Mouse (Mus musculus) splenic B cell, adult 2 months (primary cell): Measurements from ENCODE around the gene Meltf.

Experiments used
- DNase-seq: peaks from one replicate; pipeline ENCODE4 v3.0.0-alpha.2; 2011; ENCODE audit warnings: low read depth, low spot score
- H3K27me3 ChIP-seq: 2 replicates; pipeline ENCODE4 v1.6.1; 2012; ENCODE audit warnings: mild to moderate bottlenecking, low read length, moderate library complexity, mixed read lengths; ENCODE audit not compliant: control insufficient read depth, poor library complexity, insufficient read depth, severe bottlenecking
- H3K36me3 ChIP-seq: 2 replicates; pipeline ENCODE4 v1.6.1; 2012; ENCODE audit warnings: mild to moderate bottlenecking, low read length, moderate library complexity, mixed read lengths; ENCODE audit not compliant: control insufficient read depth, poor library complexity, insufficient read depth, severe bottlenecking

Gene Meltf

GRCm38 (mm10) chr16:31876386-31876785, 2.2 kb upstream of the Meltf start:
- H3K27me3 ChIP-seq = no peaks in the 10 kb centered on the region
- DNase-seq = no peak
- 0 out of 2 replicates have a peak, but pooled peaks cover 4% of the 10 kb centered on the region for H3K36me3 ChIP-seq

- no peak for DNase-seq
- H3K27me3 ChIP-seq = no peaks in the 10 kb centered on the region
These were observed 558 bp upstream of the Meltf start for GRCm38 (mm10) chr16:31878052-31878451.

DNA sequence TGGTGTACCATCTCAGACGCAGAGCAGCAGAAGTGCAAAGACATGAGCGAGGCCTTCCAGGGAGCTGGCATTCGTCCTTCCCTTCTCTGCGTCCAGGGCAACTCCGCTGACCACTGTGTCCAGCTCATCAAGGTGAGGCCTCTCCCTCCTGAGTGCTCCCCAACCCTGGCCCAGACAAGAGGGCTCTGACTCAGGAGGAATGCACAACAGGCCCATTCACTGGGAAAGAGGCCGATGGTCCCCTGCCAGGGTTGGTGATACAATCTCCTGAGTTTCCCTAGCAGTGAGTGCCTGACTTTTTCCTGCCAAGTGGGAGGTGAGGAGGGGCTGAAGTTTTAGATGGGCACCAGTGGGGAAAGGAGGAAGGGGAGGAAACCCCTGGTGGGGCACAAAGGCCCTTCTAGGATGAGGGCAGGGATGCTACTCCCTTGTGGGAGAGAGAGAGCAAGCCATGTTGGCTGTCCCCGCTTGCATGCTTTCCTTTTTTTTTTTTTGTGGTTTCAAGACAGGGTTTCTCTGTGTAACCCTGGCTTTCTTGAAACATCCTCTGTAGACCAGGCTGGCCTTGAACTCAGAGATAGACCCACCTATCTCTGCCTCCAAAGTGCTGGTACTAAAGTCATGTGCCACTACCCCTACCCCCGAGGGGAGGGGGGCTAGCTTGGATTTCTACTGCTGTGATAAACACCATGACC, 1.7 kb downstream of the Meltf start:
- no peaks in the 10 kb centered on the region for H3K36me3 ChIP-seq
- no peaks in the 10 kb centered on the region for H3K27me3 ChIP-seq
- no peak for DNase-seq

More at GRCm38 (mm10) chr16:31878052-31878451, 558 bp upstream of the Meltf start:
- no peaks in the 10 kb centered on the region for H3K36me3 ChIP-seq

- no peaks in the 10 kb centered on the region for H3K27me3 ChIP-seq
- DNase-seq = no peak
These were observed 3.8 kb downstream of the Meltf start for GRCm38 (mm10) chr16:31882381-31882908.

GRCm38 (mm10) chr16:31883302-31883701, 4.7 kb downstream of the Meltf start:
- no peaks in the 10 kb centered on the region for H3K27me3 ChIP-seq
- DNase-seq = no peak
- no peaks in the 10 kb centered on the region for H3K36me3 ChIP-seq

More at GRCm38 (mm10) chr16:31882381-31882908, 3.8 kb downstream of the Meltf start:
- no peaks in the 10 kb centered on the region for H3K36me3 ChIP-seq

DNA sequence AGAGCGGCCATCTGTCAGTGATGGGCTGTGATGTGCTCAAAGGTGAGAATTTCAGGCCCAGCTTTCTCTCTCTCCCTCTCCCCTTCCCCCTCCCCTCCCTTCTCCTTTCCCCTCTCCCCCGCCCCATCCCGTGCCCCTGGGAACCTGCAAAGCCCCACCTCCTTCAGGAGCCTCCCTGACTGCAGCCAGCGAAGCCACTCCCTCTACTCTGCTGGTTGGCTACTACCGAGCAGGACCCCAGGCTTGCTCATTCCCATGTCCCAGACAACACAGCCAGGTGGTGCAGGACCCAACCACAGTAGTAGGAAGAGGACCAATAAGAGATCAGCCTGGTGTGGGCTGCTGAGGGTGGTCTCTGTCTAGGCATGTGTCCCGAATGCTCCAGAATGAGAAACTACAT, 5.3 kb downstream of the Meltf start:
- H3K36me3 ChIP-seq = no peaks in the 10 kb centered on the region
- no peaks in the 10 kb centered on the region for H3K27me3 ChIP-seq
- no peak for DNase-seq

DNA sequence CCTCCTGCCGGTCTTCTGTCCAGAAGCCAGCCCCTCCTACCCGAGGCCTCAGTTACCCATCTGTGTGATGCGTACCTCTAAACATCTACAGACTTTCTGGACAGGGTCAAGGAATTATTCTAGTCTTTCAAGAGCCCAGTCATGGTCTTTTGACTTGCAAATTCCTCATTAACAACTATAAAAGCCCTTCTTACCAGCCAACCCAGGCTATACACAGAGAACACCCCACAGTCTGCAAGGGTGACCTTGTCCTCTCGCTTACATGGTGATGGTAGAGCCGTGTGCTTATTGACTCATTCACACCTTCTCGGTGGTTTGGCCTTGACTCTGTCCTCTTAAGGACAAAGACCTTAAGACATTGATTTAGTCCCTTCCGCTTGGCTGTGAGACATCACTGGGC, 12.3 kb downstream of the Meltf start:
- no peak for DNase-seq
- Histone ChIP-seq H3K36me3 (no peaks in the 10 kb centered on the region), H3K27me3 (no peaks in the 10 kb centered on the region)

DNA sequence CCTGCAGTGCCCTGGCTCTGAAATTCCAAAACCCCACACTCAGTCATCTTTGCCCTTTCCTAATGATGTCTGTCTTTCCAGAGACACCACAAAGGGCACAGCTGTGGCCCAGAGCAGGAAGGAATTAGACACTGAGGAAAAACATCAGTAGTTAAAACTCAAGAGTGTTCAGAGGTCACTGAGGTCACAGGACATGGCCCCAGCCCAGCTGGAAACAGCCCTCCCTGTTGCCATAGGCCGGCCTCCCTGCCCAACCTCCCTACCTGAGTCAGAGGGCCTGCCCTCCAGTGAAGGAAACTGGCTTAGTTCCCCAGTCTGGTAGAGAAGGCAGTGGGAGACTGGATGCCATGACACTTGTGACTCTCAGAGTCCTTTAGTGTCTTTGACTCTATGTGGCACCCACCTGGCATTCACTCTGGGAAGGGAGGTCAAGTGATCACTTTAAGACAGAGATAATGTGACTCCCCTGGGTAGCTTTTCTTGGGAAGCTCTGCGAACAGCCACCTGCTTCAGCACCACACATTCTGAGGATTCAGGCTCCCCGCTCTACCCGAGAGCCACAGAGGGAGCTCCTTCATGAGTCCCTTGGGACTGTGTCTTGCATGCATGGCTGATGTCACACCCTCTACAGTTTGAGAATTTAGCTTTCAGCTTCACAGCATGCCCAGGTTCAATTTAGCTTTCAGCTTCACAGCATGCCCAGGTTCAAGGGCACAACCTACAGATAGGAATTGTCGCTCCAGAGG, 15.0 kb downstream of the Meltf start:
- Histone ChIP-seq H3K36me3 (no peaks in the 10 kb centered on the region), H3K27me3 (no peaks in the 10 kb centered on the region)
- peak; percentile 40 for DNase-seq

GRCm38 (mm10) chr16:31896971-31897774, 18.6 kb downstream of the Meltf start:
- no peaks in the 10 kb centered on the region for H3K27me3 ChIP-seq
- no peaks in the 10 kb centered on the region for H3K36me3 ChIP-seq
- DNase-seq = no peak

DNA sequence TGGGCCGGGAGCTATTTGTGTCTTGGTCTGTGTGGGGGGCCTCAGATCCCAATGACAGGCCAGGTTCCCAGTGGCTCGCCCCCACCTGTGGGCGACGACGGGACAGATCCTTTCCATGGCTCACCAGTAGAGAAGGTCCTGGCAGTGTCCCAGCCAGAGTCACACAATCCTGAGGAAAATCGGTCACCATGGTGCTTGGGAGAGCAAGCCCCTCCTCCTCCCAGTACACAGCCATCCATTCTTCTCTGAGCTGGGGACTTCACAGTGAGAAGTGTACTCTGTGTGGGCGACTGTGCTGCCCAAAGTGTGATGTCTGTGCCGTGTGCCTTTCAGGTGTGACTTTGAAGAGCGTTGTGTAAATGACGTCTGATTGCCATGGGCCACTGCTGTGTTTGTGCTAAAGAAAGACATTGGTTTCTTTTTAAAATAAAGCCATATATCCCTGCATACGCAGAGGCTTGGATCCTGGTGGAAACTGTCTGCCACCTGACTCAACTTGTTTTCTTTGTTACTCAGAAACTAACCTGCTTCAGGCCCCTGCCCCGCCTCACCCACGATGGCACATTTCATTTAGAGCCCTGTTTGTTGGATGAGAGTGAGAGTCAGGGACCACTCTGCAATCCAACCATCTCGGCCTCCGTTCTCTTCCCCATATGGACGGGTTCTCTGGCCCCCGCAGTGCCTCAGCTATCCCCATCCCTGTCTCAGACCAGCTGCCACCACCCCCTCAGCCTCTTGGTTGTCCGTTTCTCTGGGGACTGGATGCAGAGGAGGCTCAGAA, 20.1 kb downstream of the Meltf start:
- DNase-seq = no peak
- Histone ChIP-seq H3K27me3 (no peaks in the 10 kb centered on the region), H3K36me3 (no peaks in the 10 kb centered on the region)

DNA sequence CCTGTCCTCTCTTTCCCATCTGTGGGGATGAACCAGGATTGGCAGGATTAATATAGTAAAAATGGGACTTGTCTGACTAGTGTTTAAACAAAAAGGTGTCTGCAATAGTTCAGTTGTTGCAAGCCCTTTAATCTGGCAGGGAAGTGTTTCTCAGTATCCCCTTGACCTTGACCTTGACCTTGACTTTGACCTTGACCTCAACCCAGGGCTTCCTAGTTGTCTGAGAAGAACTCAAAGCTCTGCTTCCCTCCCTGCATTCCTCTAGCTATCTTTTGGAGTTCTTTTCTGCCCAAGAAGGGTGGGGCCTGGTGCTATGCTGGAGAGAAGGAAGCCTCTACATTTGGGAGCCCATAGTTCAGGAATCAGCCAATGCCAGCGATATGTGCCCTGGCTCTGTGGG, 23.3 kb downstream of the Meltf start:
- DNase-seq = no peak
- Histone ChIP-seq H3K36me3 (no peaks in the 10 kb centered on the region), H3K27me3 (no peaks in the 10 kb centered on the region)

DNA sequence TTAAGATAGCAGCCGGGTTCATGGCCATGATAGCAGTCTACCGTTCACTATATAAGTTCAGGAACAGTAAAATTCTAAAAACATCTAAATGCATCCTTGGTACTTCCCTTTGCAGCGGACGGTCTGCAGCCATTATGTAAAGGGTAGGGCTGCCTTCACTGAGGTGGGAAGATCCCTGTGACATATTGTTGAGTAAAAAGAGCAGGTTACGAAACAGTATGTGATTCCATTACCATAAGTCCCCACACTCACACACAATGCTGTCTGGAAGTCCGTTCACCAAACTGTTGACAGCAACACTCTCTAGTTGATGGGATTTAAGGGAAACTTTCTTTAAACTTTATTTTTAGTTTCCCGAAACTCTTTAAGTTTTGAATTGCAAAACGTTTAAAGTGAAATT, 24.6 kb downstream of the Meltf start:
- H3K27me3 ChIP-seq = no peaks in the 10 kb centered on the region
- H3K36me3 ChIP-seq = no peaks in the 10 kb centered on the region
- DNase-seq = no peak

DNA sequence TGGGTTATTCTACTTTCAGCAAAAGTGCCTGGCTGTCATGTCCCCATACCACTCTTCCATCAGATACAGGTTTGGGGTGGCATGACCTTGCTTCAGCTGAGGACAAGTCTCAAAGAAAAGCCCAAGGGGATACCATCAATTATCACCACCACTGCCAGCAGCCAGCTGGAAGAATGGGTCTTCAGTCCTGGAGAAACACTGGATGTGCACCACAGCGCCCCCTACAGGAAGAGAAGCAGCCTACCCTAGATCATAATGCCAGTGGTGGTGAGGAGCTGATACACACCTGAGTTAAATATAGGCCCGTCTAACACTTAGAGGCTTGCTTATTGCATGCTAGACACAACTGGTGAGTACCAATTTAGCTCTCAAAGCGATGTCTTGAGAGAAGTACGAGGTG, 26.7 kb downstream of the Meltf start:
- H3K27me3 ChIP-seq = no peaks in the 10 kb centered on the region
- DNase-seq = peak; percentile 21
- no peaks in the 10 kb centered on the region for H3K36me3 ChIP-seq
